Mouse (Mus musculus) myocyte (in vitro differentiated cells): Measurements from ENCODE around the gene Mtfmt. TPM values are rescaled to one million over a fixed set of nuclear protein-coding genes. Genes with fewer than 3 reads are reported as not detected.

Experiments used
- H3K27me3 ChIP-seq: one replicate; pipeline ENCODE4 v1.6.1; 2011; ENCODE audit not compliant: control insufficient read depth, insufficient read depth, insufficient read length
- H3K36me3 ChIP-seq: one replicate; pipeline ENCODE4 v1.6.1; 2011; ENCODE audit not compliant: control insufficient read depth, insufficient read depth
- H3K4me2 ChIP-seq: one replicate; pipeline ENCODE4 v1.6.1; 2011; ENCODE audit warnings: low read depth, control low read depth
- H3K4me3 ChIP-seq: one replicate; pipeline ENCODE4 v1.5.1; 2011; ENCODE audit warnings: mild to moderate bottlenecking, control low read depth, moderate library complexity
- H3K79me2 ChIP-seq: one replicate; pipeline ENCODE4 v1.6.1; 2011; ENCODE audit not compliant: control insufficient read depth, insufficient read depth
- H3ac ChIP-seq: one replicate; pipeline ENCODE4 v1.6.1; 2011; ENCODE audit not compliant: control insufficient read depth, insufficient read length
- CEBPB ChIP-seq: IDR thresholded peaks from 2 replicates; pipeline ENCODE4 v1.6.1; 2011; ENCODE audit warnings: mild to moderate bottlenecking, moderate library complexity; ENCODE audit not compliant: poor library complexity, insufficient read depth, severe bottlenecking
- E2F4 ChIP-seq: IDR thresholded peaks from one replicate; pipeline ENCODE4 v1.6.1; 2011; ENCODE audit warnings: mild to moderate bottlenecking, control low read depth, moderate library complexity; ENCODE audit not compliant: insufficient read depth
- MAX ChIP-seq: IDR thresholded peaks from one replicate; pipeline ENCODE4 v1.6.1; 2011; ENCODE audit warnings: low read depth, mild to moderate bottlenecking, control low read depth
- MYOD1 ChIP-seq, 3 experiments: IDR thresholded peaks; one replicate each; pipeline ENCODE4 v1.6.1; 2011; ENCODE audit warnings: control low read depth in 2 of 3, low read depth in 2 of 3, mild to moderate bottlenecking in 2 of 3, moderate library complexity in 1 of 3; ENCODE audit not compliant: insufficient read length in 2 of 3, control insufficient read depth in 1 of 3
- MYOG ChIP-seq, 3 experiments: IDR thresholded peaks; one replicate each; pipeline ENCODE4 v1.6.1; 2011; ENCODE audit warnings: control low read depth in 2 of 3, low read depth in 2 of 3, mild to moderate bottlenecking in 2 of 3; ENCODE audit not compliant: insufficient read length in 2 of 3, control insufficient read depth in 1 of 3, insufficient read depth in 1 of 3
- POLR2A ChIP-seq: IDR thresholded peaks from one replicate; pipeline ENCODE4 v1.6.1; 2011; ENCODE audit warnings: low read depth, mild to moderate bottlenecking, control low read depth, moderate library complexity; ENCODE audit not compliant: insufficient read length
- POLR2AphosphoS2 ChIP-seq: IDR thresholded peaks from one replicate; pipeline ENCODE4 v1.6.1; 2011; ENCODE audit warnings: low read depth, control low read depth; ENCODE audit not compliant: insufficient read length
- REST ChIP-seq: IDR thresholded peaks from one replicate; pipeline ENCODE4 v1.6.1; 2011; ENCODE audit warnings: mild to moderate bottlenecking, control low read depth, moderate library complexity; ENCODE audit not compliant: insufficient read depth, insufficient read length
- SRF ChIP-seq: IDR thresholded peaks from one replicate; pipeline ENCODE4 v1.6.1; 2011; ENCODE audit warnings: low read depth; ENCODE audit not compliant: control insufficient read depth, insufficient read length
- TCF12 ChIP-seq: IDR thresholded peaks from one replicate; pipeline ENCODE4 v1.6.1; 2011; ENCODE audit warnings: mild to moderate bottlenecking, control low read depth; ENCODE audit not compliant: poor library complexity, insufficient read depth, severe bottlenecking
- TCF3 ChIP-seq: IDR thresholded peaks from one replicate; pipeline ENCODE4 v1.6.1; 2011; ENCODE audit warnings: low read depth, control low read depth; ENCODE audit not compliant: insufficient read length
- USF1 ChIP-seq: IDR thresholded peaks from one replicate; pipeline ENCODE4 v1.6.1; 2011; ENCODE audit warnings: low read depth, mild to moderate bottlenecking, control low read depth, moderate library complexity
- polyA plus RNA-seq: library from polyadenylated mRNA; unstranded; fragments of >200 nt; fragmentation: generic; extraction: Trizol; gene quantifications from one replicate; pipeline ENCODE4 v1.2.1, GENCODE M21; 2012; ENCODE audit warnings: missing spikeins

The Mtfmt gene
- polyA plus RNA-seq, 1 experiment, result 6.3 TPM

- no peaks in the 10 kb centered on the region for H3K36me3 ChIP-seq
- no peak overlapping the region for H3K4me2 ChIP-seq
- no peak overlapping the region for H3K4me3 ChIP-seq
- no peaks in the 10 kb centered on the region for H3K79me2 ChIP-seq
- TF ChIP-seq E2F4 (no peak), USF1 (no peak), TCF3 (no peak), MYOD1 (IDR thresholded peaks at IDR 0.05; ENCODE audit: control insufficient read depth in 1 of 3, insufficient read length in 2 of 3, low read depth in 2 of 3) (no peak), TCF12 (no peak), MYOG (IDR thresholded peaks at IDR 0.05; ENCODE audit: control insufficient read depth in 1 of 3, insufficient read depth in 1 of 3, insufficient read length in 2 of 3, low read depth in 2 of 3) (no peak), POLR2A (no peak), REST (no peak), POLR2AphosphoS2 (no peak), SRF (no peak), CEBPB (no peak), MAX (no peak)
- no peak overlapping the region for H3ac ChIP-seq
- no peaks in the 10 kb centered on the region for H3K27me3 ChIP-seq
Observed at GRCm38 (mm10) chr9:65434140-65434539, 1.4 kb upstream of the Mtfmt start.

DNA sequence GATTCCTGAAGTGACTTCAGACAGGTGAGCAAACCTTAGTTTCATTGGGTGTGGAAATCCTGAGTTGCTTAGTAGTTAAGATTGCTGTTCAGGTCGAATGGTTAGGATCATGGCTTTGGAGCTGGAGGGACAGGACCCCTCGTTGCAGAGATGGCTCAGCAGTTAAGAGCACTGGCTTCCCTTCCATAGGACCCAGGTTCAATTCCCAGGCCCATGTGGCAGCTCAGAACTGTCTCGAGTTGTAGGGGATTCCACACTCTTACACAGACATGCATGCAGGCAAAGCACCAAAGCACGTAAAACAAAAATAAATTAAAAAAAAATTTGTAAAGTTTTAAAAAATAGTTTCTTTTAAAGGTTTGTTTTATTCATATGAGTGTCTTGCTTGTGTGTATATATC lies 371 bp upstream of the Mtfmt start:
- TF ChIP-seq SRF (no peak), MYOD1 (IDR thresholded peaks at IDR 0.05; ENCODE audit: control insufficient read depth in 1 of 3, insufficient read length in 2 of 3, low read depth in 2 of 3) (no peak), USF1 (no peak), POLR2A (no peak), TCF12 (no peak), POLR2AphosphoS2 (no peak), E2F4 (no peak), MYOG (IDR thresholded peaks at IDR 0.05; ENCODE audit: control insufficient read depth in 1 of 3, insufficient read depth in 1 of 3, insufficient read length in 2 of 3, low read depth in 2 of 3) (no peak), REST (no peak), TCF3 (no peak), MAX (no peak), CEBPB (no peak)
- H3K79me2 ChIP-seq, result no peaks in the 10 kb centered on the region
- H3K4me3 ChIP-seq, result peak overlapping the region; percentile 36
- H3K4me2 ChIP-seq, result no peak overlapping the region
- no peak overlapping the region for H3ac ChIP-seq
- no peaks in the 10 kb centered on the region for H3K36me3 ChIP-seq
- no peaks in the 10 kb centered on the region for H3K27me3 ChIP-seq

DNA sequence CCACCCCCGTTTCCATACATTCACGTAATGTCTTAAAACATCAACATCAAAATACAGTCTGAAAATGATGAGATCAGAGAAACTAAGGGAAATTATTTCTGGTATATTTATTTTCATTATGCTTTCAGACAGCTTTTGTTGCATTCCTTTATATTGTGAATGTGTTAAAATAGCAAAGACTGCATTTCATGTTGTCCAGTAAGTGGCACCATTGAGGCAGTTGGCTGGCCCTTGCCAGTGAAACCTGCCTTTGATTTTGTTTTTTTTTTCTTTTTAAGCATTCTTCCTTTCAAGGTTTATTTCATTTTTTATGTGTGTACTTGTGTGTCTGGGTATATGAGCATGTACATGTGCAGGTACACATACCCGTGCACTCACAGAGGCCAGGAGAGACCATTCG lies 9.1 kb downstream of the Mtfmt start:
- no peak overlapping the region for H3ac ChIP-seq
- peaks cover 23% of the 10 kb centered on the region for H3K36me3 ChIP-seq
- H3K4me3 ChIP-seq, result no peak overlapping the region
- H3K79me2 ChIP-seq, result no peaks in the 10 kb centered on the region
- H3K27me3 ChIP-seq, result no peaks in the 10 kb centered on the region
- H3K4me2 ChIP-seq, result no peak overlapping the region
- TF ChIP-seq POLR2AphosphoS2, result no peak

DNA sequence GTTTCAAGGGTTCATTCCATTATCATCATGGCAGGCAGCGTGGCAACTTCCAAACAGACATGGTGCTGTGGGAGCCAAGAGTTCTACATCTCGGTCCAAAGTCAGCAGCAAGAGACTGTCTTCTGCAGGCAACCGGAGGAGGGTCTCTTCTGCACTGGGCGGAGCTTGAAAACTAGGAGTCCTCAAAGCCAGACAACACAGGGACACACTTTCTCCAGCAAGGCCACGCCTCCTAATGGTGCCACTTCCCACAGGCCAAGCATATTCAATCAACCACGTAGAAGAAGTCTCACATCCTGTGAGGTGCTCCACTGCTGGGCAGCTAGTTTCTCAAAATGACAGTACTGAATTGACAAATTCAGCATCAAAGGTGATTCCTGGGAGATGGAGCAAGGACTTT lies 12.4 kb downstream of the Mtfmt start:
- no peaks in the 10 kb centered on the region for H3K27me3 ChIP-seq

DNA sequence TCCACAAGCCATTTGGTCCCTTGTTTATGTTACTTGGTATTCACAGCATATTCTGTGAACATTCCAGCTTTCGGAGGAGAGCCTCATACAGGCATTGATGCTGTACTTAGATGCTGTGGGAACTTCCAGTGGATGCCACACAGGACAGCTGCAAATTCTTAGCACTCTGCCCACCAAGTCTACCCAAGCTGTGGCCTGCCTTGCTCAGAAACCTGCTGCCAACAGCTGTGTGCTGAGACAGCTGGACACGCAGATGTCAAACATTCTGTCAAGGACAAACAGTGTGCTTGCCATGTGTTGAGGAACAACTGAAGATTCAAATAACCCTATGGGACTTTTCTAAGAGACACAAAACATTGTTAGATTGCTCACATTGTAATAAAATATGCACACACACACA lies 23.4 kb downstream of the Mtfmt start:
- no peak overlapping the region for H3ac ChIP-seq
- H3K4me3 ChIP-seq, result no peak overlapping the region
- no peaks in the 10 kb centered on the region for H3K27me3 ChIP-seq
- no peak overlapping the region for H3K4me2 ChIP-seq
- TF ChIP-seq POLR2AphosphoS2 (no peak), E2F4 (no peak), MYOG (IDR thresholded peaks at IDR 0.05; ENCODE audit: control insufficient read depth in 1 of 3, insufficient read depth in 1 of 3, insufficient read length in 2 of 3, low read depth in 2 of 3) (peak; percentile 99 to 100 (median 100)), TCF3 (peak; percentile 99), SRF (no peak), MAX (no peak), POLR2A (no peak), TCF12 (peak; percentile 100), USF1 (no peak), MYOD1 (IDR thresholded peaks at IDR 0.05; ENCODE audit: control insufficient read depth in 1 of 3, insufficient read length in 2 of 3, low read depth in 2 of 3) (peak; percentile 77 to 100 (median 100)), CEBPB (no peak), REST (no peak)
- H3K79me2 ChIP-seq, result peaks cover 19% of the 10 kb centered on the region
- H3K36me3 ChIP-seq, result no peaks in the 10 kb centered on the region

More for the DNA sequence above, 12.4 kb downstream of the Mtfmt start:
- TF ChIP-seq POLR2A, result no peak
- H3K79me2 ChIP-seq, result no peaks in the 10 kb centered on the region
- no peak overlapping the region for H3ac ChIP-seq
- no peak overlapping the region for H3K4me2 ChIP-seq
- no peak overlapping the region for H3K4me3 ChIP-seq
- H3K36me3 ChIP-seq, result peaks cover 17% of the 10 kb centered on the region
